Mouse (Mus musculus) MEL-GATA-1-ER (cell line): ENCODE results near the gene Psmd13.

Source experiments
- DNase-seq: peaks from one replicate; pipeline ENCODE4 v3.0.0-alpha.2; 2012; ENCODE audit warnings: low read depth; ENCODE audit errors: extremely low read depth

Psmd13 gene

GRCm38 (mm10) chr7:140943356-140943755 lies 61.6 kb downstream of the Psmd13 start:
- no peak for DNase-seq

GRCm38 (mm10) chr7:140944236-140944635 lies 62.5 kb downstream of the Psmd13 start:
- no peak for DNase-seq

- DNase-seq: no peak
These were observed 63.5 kb downstream of the Psmd13 start for GRCm38 (mm10) chr7:140945247-140945646.

GRCm38 (mm10) chr7:140946311-140946710 lies 64.5 kb downstream of the Psmd13 start:
- DNase-seq: no peak

GRCm38 (mm10) chr7:140946980-140947379 lies 65.2 kb downstream of the Psmd13 start:
- peak; percentile 60 for DNase-seq

GRCm38 (mm10) chr7:140948161-140948560 lies 66.4 kb downstream of the Psmd13 start:
- DNase-seq: no peak
